Mouse (Mus musculus) small intestine, adult 2 months (tissue): ENCODE measurements around the gene Sec24c. TPM values are rescaled to one million over a fixed set of nuclear protein-coding genes. Genes with fewer than 3 reads are reported as not detected.

Experiments
- H3K27ac ChIP-seq: fragments of 200-500 bp; 2 replicates; pipeline ENCODE4 v1.5.1; 2012; ENCODE audit warnings: low read depth, low read length, control low read depth, inconsistent platforms; ENCODE audit not compliant: insufficient read depth
- H3K27me3 ChIP-seq: fragments of 200-500 bp; 2 replicates; pipeline ENCODE4 v1.6.1; 2012; ENCODE audit warnings: mild to moderate bottlenecking, moderate library complexity, low read length, inconsistent platforms; ENCODE audit not compliant: control insufficient read depth, insufficient read depth
- H3K36me3 ChIP-seq: fragments of 200-500 bp; 2 replicates; pipeline ENCODE4 v1.6.1; 2012; ENCODE audit warnings: mild to moderate bottlenecking, low read length, control low read depth, inconsistent platforms; ENCODE audit not compliant: control insufficient read depth, insufficient read depth
- H3K4me1 ChIP-seq: fragments of 200-500 bp; 2 replicates; pipeline ENCODE4 v1.6.1; 2012; ENCODE audit warnings: low read length, inconsistent platforms, mixed read lengths; ENCODE audit not compliant: control insufficient read depth, insufficient read depth, insufficient read length
- H3K4me3 ChIP-seq: fragments of 200-500 bp; 2 replicates; pipeline ENCODE4 v1.5.1; 2012; ENCODE audit warnings: low read depth, mild to moderate bottlenecking, control low read depth, inconsistent platforms, low read length, moderate library complexity
- CTCF ChIP-seq: fragments of 200-500 bp; IDR thresholded peaks from 2 replicates; pipeline ENCODE4 v1.5.1; 2012; ENCODE audit warnings: low read depth, mild to moderate bottlenecking, control low read depth, inconsistent platforms, low read length, moderate library complexity, mixed read lengths; ENCODE audit not compliant: insufficient replicate concordance, insufficient read length; ENCODE audit errors: extremely low read depth
- POLR2A ChIP-seq: fragments of 200-500 bp; IDR thresholded peaks from 2 replicates; pipeline ENCODE4 v1.6.1; 2012; ENCODE audit warnings: low read depth, mild to moderate bottlenecking, control low read depth, inconsistent platforms, low read length, moderate library complexity
- WGBS: fragments of 180-500 bp; shearing (Covaris S2); methylation state at CpG from one replicate; pipeline ENCODE4 v1.1.7; 2018; 5-methylcytosine and 5-hydroxymethylcytosine counted together
- polyA plus RNA-seq: library from polyadenylated mRNA; depleted of rRNA; stranded (reverse); fragments of >200 nt; gene quantifications from 2 replicates; pipeline ENCODE4 v1.2.3, GENCODE M21; 2012

The Sec24c gene
- polyA plus RNA-seq, 1 experiment, result 233 TPM

DNA sequence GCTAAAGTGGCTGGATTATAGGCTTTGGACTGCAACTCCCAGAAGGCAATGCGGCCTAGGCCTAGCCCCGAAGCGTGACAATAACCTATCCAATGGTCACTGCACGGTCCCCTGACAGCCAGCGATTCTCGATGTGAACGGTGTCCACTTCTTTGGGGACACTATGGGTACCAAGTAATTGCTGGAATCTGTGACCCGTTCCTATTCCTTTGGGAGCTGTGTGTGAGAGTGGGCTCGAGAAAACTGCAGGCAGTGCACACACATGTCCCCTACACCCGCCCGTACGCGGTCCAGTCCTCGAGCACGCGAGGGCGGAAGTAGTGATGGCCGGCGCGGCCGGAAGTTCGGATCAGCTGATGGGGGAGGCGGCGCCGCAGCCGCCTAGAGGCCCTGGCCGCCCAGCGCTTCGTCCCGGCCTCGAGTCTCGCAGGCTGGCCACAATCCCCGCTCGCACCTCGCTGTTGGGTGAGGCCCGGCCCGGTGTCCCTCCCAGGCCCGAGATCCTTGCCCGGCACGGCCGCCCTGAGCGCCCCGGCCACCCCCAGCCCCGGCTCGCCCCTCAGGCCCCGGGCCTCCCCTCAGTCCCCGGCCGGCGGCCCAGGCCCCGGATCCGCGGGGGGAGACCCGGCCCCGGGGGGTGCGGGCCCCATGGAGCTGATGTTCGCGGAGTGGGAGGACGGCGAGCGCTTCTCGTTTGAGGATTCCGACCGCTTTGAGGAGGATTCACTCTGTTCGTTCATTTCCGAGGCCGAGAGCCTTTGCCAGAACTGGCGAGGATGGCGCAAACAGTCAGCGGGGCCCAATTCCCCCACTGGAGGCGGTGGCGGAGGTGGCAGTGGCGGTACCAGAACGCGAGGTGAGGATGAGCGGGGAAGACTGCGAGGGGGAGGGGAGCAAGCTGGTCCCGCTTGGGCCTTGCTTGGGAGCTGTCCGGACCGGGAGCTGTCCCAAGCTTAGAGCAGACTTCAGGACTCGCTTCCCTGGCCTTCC is 33.4 kb downstream of the Sec24c start, which contains the start of gene Zswim8:
Gene Zswim8 (plus strand): TSS at position 352 of the 990 bp plus-strand sequence.
- Histone ChIP-seq H3K27me3 (no peaks in the 10 kb centered on the region), H3K4me1 (peaks cover 7% of the 10 kb centered on the region; the same call in 1 of the 2 replicates), H3K36me3 (peaks cover 15% of the 10 kb centered on the region), H3K4me3 (peak within 1 kb of the TSS; percentile 71), H3K27ac (peak within 1 kb of the TSS; percentile 57)
- TF ChIP-seq CTCF (no peak), POLR2A (peak; percentile 33; the same call in 1 of the 2 replicates)
- WGBS, result 1% methylated on average over 80 of the region's 80 CpGs

GRCm38 (mm10) chr14:20708239-20708638 is 34.1 kb downstream of the Sec24c start:
- Histone ChIP-seq H3K4me3 (peak overlapping the region; percentile 71), H3K36me3 (peaks cover 20% of the 10 kb centered on the region), H3K27ac (no peak overlapping the region), H3K4me1 (peaks cover 7% of the 10 kb centered on the region; the same call in 1 of the 2 replicates), H3K27me3 (no peaks in the 10 kb centered on the region)
- WGBS, result 2% methylated on average over 10 of the region's 10 CpGs
- no peak for TF ChIP-seq CTCF
- TF ChIP-seq POLR2A, result no peak

GRCm38 (mm10) chr14:20713832-20714231 is 39.7 kb downstream of the Sec24c start:
- 23% methylated on average over 11 of the region's 11 CpGs for WGBS
- no peak overlapping the region for H3K4me3 ChIP-seq
- H3K36me3 ChIP-seq, result peaks cover 70% of the 10 kb centered on the region
- TF ChIP-seq CTCF, result no peak
- TF ChIP-seq POLR2A, result no peak
- H3K27ac ChIP-seq, result no peak overlapping the region
- peaks cover 9% of the 10 kb centered on the region for H3K4me1 ChIP-seq
- H3K27me3 ChIP-seq, result no peaks in the 10 kb centered on the region

DNA sequence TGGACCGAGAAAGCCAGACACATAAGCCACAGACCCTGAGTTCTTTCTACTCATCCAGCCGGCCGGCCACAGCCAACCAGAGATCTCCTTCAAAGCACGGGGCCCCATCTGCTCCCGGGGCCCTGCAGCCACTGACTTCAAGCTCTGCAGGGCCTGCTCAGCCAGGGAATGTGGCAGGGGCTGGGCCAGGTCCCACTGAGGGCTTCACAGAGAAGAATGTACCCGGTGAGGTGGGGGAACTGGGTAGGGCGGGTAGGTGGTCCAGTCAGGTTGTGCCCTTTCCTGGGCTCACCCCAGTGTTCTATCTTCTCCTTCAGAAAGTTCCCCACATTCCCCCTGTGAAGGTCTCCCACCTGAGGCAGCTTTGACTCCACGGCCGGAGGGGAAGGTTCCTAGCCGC is 44.3 kb downstream of the Sec24c start:
- Histone ChIP-seq H3K4me3 (no peak overlapping the region), H3K27ac (no peak overlapping the region), H3K27me3 (no peaks in the 10 kb centered on the region), H3K4me1 (peaks cover 6% of the 10 kb centered on the region; the same call in 1 of the 2 replicates), H3K36me3 (peaks cover 87% of the 10 kb centered on the region)
- TF ChIP-seq CTCF (no peak), POLR2A (no peak)
- WGBS, result 90% methylated on average over 10 of the region's 10 CpGs

GRCm38 (mm10) chr14:20719767-20720166 is 45.7 kb downstream of the Sec24c start:
- WGBS, result 92% methylated on average over 12 of the region's 12 CpGs
- Histone ChIP-seq H3K4me1 (no peaks in the 10 kb centered on the region), H3K27ac (no peak overlapping the region), H3K4me3 (no peak overlapping the region), H3K36me3 (peaks cover 79% of the 10 kb centered on the region), H3K27me3 (no peaks in the 10 kb centered on the region)
- TF ChIP-seq POLR2A (no peak), CTCF (no peak)

DNA sequence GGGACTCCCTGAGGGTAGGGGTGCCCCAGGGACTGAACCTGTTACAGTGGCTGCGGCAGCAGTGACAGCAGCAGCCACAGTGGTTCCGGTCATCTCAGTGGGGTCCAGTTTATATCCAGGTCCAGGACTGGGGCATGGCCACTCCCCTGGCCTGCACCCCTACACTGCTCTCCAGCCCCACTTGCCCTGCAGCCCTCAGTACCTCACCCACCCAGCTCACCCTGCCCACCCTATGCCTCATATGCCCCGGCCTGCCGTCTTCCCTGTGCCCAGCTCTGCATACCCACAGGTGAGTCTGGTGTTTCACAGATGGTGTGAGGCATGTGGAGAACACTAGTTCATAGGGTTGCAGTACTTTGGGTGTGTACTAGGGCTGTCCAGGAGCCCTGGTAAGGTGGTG is 47.3 kb downstream of the Sec24c start:
- WGBS, result 90% methylated on average over 4 of the region's 4 CpGs
- Histone ChIP-seq H3K36me3 (peaks cover 82% of the 10 kb centered on the region), H3K4me1 (no peaks in the 10 kb centered on the region), H3K27ac (no peak overlapping the region), H3K4me3 (no peak overlapping the region), H3K27me3 (no peaks in the 10 kb centered on the region)
- TF ChIP-seq CTCF (no peak), POLR2A (no peak)

DNA sequence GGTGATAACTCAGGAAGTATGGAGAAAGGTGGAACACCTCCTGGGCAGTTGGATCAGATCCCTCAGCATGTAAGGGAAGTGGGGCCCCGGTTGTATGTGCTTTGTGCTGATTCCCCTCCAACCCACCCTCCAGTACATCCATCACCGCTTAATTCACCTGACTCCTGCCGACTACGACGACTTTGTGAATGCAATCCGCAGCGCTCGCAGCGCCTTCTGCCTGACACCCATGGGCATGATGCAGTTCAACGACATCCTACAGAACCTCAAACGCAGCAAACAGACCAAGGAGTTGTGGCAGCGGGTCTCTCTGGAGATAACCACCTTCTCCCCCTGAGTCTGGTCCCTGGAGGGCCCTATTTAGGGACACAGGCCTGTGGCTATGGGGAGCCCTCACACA is 48.9 kb downstream of the Sec24c start:
- H3K36me3 ChIP-seq, result peaks cover 80% of the 10 kb centered on the region
- H3K4me1 ChIP-seq, result no peaks in the 10 kb centered on the region
- H3K27ac ChIP-seq, result no peak overlapping the region
- 91% methylated on average over 12 of the region's 12 CpGs for WGBS
- TF ChIP-seq CTCF (no peak), POLR2A (no peak)
- H3K4me3 ChIP-seq, result no peak overlapping the region
- no peaks in the 10 kb centered on the region for H3K27me3 ChIP-seq
